Mouse (Mus musculus): ENCODE data around the gene Rabl6. TPM values are rescaled to one million over a fixed set of nuclear protein-coding genes. Genes with fewer than 3 reads are reported as not detected.

The Rabl6 gene
- total RNA-seq, 1 experiment from 2014 or later: 42.7 TPM

- ATAC-seq (replicated peaks; ENCODE audit: insufficient number of reproducible peaks, low FRiP score, low TSS enrichment, poor library complexity, severe bottlenecking): no peak
These were observed 8.3 kb downstream of the Rabl6 start for GRCm38 (mm10) chr2:25600037-25600436.

GRCm38 (mm10) chr2:25598749-25599148 is 9.6 kb downstream of the Rabl6 start:
- ATAC-seq (replicated peaks; ENCODE audit: insufficient number of reproducible peaks, low FRiP score, low TSS enrichment, poor library complexity, severe bottlenecking): no peak

DNA sequence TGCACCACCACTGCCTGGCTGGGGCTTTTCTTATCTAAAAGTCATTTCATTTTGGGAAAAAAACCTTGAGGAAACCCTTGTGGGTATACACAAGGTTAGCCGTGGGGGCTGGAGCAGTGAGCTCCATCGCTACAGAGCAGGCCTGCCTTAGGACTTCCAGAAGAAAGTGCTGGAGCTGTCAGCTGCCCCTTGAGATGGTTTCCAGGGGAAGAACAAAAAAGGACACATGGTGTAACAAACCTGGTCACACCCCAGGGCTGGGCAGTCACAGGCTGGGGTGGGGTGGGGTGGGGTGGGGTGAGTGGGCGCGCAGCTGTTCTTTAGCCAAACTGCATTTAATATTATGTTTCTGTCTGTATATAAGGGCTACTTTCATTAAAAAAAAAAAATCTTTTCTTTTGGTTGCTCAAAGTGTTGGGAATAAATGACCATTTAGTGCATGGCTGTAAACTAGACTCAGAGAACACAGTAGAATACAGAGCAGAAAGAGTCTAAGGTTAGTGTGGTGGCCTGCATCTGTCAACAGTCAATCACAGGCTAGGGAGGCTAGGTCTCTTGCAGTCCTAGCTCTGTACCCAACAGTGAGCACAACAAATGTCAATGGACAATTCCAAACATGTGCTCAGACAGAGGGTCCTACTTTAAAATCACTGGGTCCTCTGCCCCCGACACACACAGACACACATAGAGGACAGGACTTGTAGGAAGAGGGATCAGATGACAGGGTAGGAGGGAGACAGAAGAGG is 11.4 kb downstream of the Rabl6 start:
- no peak for ATAC-seq (replicated peaks; ENCODE audit: insufficient number of reproducible peaks, low FRiP score, low TSS enrichment, poor library complexity, severe bottlenecking)

DNA sequence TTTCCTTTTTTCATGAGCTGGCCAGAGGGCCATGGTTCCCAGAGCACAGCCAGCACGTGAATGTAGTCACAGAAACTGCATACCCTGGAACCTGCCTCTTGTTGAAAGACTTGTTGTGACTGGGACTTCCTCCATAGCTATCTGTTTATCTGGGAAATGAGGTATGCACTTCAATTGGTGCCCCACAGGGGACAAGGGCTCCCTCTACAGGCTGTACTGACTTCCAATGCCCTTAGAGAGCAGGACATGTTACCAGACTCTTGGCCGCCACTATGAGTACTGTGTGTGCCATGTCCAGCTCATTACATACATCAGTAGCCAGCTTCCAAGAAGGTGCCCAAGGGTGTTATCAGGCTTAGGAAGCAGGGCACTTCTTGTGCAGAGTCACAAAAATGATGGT is 16.5 kb downstream of the Rabl6 start:
- ATAC-seq (replicated peaks; ENCODE audit: insufficient number of reproducible peaks, low FRiP score, low TSS enrichment, poor library complexity, severe bottlenecking): no peak

DNA sequence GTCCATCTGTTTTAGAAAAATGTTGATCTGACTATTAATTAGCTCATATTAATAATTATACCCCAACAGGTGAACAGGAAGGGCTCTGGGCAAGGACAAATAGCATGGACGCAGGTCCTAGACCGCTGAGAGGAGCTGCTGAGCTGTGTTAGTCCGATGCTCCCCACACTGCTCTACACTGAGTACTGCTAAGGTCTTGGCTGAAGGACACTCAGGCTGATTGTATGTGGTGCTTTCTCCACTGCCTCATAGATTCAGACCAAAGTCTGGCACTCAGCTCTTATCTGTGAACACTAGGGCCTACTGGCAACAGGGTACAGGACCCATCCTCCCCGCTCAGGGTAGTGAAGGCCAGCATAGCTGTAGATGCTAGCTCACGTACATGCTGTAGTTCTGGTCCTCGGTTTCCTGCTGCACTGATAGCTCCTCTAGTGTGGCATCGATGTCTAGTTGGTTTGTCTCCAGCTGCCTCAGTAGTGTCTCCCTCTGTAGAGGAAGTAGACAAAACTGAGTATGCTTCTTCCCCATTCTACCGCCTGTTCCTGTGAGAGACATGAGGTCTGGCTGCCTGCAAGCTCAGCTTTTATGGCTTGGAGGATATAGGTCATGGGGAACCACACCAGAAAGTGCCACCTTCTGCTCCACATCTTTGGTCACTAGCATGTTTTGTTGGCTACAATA is 20.0 kb downstream of the Rabl6 start:
- ATAC-seq (replicated peaks; ENCODE audit: insufficient number of reproducible peaks, low FRiP score, low TSS enrichment, poor library complexity, severe bottlenecking): no peak

DNA sequence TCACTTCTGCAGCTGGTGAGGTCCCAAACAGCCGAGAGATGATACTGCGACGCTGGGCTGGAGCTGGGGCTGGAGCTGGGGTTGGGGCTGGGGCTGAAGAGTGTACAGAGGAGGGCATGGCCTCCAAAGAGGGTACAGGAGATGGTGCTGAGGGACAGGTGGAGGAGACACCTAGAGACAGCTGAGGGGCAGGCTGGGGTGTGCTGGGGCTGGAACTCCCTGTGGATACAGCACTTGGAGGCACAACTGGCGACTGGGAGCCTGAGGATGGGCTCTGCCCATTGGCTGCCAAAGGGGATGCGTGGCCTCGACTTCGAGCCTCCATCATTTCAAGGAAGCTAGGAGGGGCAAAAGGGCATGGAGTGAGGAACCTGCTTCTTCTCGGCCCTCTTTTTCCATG is 21.0 kb downstream of the Rabl6 start:
- ATAC-seq (replicated peaks; ENCODE audit: insufficient number of reproducible peaks, low FRiP score, low TSS enrichment, poor library complexity, severe bottlenecking): no peak

DNA sequence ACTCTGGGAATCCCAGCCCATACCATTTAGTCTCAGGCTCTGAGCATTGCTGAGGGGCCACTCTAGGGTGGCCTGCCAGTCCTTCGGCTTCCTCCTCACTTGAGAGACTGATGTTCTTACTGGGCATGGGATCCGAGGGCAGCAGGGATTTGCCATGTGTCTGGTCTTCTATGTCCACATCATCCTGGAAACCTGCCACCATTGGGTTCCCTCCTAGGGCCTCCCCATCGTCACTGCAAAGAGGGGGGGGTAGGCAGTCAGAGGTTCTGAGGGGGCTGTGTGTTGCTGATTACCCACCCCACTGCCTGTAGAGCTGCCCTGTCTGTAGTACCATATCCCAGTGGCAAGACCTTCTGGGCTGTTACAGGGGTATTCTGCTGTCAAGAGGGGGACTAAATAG is 22.7 kb downstream of the Rabl6 start:
- no peak for ATAC-seq (replicated peaks; ENCODE audit: insufficient number of reproducible peaks, low FRiP score, low TSS enrichment, poor library complexity, severe bottlenecking)

- no peak for ATAC-seq (replicated peaks; ENCODE audit: insufficient number of reproducible peaks, low FRiP score, low TSS enrichment, poor library complexity, severe bottlenecking)
These were observed 23.5 kb downstream of the Rabl6 start for GRCm38 (mm10) chr2:25584856-25585255.

GRCm38 (mm10) chr2:25584152-25584551 is 24.2 kb downstream of the Rabl6 start:
- ATAC-seq (replicated peaks; ENCODE audit: insufficient number of reproducible peaks, low FRiP score, low TSS enrichment, poor library complexity, severe bottlenecking): no peak

GRCm38 (mm10) chr2:25583571-25583970 is 24.8 kb downstream of the Rabl6 start:
- no peak for ATAC-seq (replicated peaks; ENCODE audit: insufficient number of reproducible peaks, low FRiP score, low TSS enrichment, poor library complexity, severe bottlenecking)

- ATAC-seq (replicated peaks; ENCODE audit: insufficient number of reproducible peaks, low FRiP score, low TSS enrichment, poor library complexity, severe bottlenecking): no peak
These were observed 25.2 kb downstream of the Rabl6 start for GRCm38 (mm10) chr2:25583120-25583481.

DNA sequence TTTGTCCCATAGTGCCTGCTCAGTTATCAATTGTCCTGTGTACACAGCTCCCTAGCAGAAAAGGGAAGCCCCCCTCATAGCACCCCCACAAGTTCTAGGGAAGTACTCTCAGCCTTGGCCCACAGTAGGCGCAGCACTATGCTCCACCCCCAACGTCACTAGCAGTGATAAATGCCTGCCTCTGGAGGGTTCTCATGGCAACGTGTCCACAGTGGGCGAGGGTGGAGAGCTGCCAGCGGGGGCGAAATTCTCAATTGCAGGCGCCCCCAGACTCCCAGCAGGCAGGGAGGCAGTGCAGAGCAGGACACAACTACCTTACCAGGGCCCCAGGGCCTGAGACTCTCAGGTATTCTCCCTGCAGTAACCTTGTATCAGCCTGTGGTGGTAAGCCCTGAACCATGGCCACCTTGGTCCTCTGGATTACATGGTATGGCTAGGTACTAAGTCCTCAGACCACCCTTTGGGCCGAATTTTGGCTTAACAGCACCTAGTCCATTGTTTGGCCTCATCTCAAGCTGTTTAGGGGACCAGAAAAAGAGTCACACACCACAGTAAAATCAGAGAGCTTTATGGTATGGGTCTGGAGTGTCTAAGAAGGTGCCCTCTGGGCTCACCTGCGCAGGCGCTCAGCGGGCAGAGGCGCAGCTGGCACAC is 25.7 kb downstream of the Rabl6 start:
- no peak for ATAC-seq (replicated peaks; ENCODE audit: insufficient number of reproducible peaks, low FRiP score, low TSS enrichment, poor library complexity, severe bottlenecking)

DNA sequence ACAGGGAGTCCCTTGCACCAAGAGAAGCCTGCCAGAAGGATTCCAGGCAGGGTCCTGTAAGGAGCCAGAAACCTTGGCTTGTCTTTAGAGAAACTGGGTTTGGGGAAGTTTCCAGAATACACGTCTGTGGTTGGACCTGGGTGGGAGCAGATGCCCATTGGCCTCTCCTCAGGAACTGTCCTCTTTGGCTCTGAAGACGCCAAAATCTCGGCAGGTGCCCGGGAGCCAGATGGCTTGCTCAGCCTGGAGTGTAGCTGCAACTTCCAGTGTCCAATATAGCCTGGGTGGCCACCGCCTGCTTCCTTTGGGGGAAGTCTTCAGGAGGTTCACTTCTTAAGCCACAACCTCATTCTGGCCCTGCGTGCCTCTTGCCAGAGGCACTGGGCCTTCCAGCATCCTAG is 26.4 kb downstream of the Rabl6 start:
- ATAC-seq (replicated peaks; ENCODE audit: insufficient number of reproducible peaks, low FRiP score, low TSS enrichment, poor library complexity, severe bottlenecking): no peak

DNA sequence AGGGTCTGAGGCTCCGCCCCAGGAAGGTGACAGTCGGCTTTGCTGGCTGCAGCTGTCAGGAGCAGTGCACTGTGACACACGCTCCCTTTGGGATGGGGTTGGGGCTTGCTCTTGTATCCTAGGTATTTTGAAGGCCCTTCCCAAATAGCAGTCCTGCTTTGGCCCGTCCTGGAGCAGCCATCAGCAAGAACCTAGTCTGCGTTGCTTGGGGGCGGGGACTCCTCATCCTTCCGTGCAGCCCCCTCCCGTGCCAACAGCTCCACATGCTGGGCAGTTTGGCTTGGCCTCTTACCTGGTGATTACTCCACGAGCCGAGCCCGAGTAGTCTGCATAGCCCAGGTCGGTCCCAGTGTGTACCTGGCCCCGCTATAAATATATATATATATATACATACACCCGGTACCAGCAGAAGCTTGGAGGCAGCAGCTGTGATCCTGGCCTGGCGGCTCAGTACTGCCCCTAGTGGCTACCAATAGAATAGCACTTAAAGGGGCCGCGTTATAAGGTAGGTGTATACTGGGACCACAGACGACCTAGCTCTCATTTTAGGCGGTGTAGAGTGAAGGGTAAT is 26.9 kb downstream of the Rabl6 start, which contains the start of gene Ajm1:
Gene Ajm1 (minus strand): TSS at position 464 of the 571 bp plus-strand sequence.
- ATAC-seq (replicated peaks; ENCODE audit: insufficient number of reproducible peaks, low FRiP score, low TSS enrichment, poor library complexity, severe bottlenecking): peak; percentile 73

DNA sequence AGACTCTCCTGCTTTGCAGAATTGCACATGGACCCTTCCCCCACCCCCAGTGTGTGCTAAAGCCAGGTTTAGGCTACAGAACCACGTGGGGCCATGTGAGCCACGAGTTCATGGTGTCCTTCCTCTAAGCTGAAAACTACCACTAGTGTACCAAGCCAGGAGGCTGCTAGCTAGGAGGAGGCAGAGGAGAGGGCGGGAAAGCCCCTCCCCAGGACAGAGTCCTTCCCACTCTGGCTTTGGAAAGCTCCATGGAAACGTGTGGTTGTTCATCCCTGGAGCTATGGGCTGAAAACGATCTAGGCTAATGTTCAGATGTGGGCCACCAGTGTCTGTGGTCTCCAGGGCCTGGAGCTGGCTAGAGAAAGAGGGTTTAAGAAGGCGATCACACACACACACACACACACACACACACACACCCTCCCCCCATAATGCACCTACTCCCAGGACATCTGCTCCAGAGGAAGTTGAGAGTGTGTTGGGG is 27.7 kb downstream of the Rabl6 start:
- no peak for ATAC-seq (replicated peaks; ENCODE audit: insufficient number of reproducible peaks, low FRiP score, low TSS enrichment, poor library complexity, severe bottlenecking)

GRCm38 (mm10) chr2:25579737-25580460 is 28.4 kb downstream of the Rabl6 start:
- no peak for ATAC-seq (replicated peaks; ENCODE audit: insufficient number of reproducible peaks, low FRiP score, low TSS enrichment, poor library complexity, severe bottlenecking)

GRCm38 (mm10) chr2:25578796-25579736 is 29.3 kb downstream of the Rabl6 start:
- no peak for ATAC-seq (replicated peaks; ENCODE audit: insufficient number of reproducible peaks, low FRiP score, low TSS enrichment, poor library complexity, severe bottlenecking)
